Mouse (Mus musculus) kidney, adult 2 months (tissue): Measurements from ENCODE around the gene Prr13.

ENCODE experiments used
- CTCF ChIP-seq: fragments of 200-500 bp; conservative IDR thresholded peaks from 2 replicates; pipeline ENCODE4 v1.5.1; 2011; ENCODE audit warnings: low read depth, mild to moderate bottlenecking, control low read depth, low read length, moderate library complexity, mixed read lengths; ENCODE audit not compliant: insufficient read depth, insufficient read length
- POLR2A ChIP-seq: fragments of 200-500 bp; IDR thresholded peaks from one replicate; pipeline ENCODE4 v1.6.1; 2011; ENCODE audit warnings: low read depth, low read length, control low read depth

DNA sequence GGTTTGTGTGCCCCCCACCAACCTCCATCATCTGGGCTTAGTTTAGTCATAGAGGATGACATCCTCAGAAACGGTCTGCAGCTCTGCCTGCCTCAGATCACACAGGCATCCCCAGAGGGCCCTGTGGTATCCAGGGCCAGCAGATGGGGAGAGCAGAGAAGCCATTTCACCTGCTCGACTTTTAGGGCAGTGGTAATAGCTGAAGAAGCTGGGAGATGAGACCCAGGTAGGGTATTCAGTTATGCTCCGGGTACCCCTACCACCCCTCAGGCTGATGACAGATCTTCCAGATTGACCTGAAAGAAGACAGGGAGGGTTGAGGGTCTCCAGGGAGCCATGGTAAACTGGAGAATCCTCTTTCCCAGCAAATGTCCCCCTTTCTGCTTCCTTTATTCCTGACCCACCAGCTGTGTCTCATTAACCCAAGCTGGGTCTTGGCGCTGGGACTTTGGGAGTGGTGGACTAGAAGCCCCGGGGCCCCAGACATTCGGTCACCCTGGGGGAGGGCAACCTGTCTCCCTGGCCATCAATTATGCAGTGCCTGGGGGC lies 52.5 kb downstream of the Prr13 start:
- TF ChIP-seq POLR2A (no peak), CTCF (no peak)
